Mouse (Mus musculus): ENCODE data around the gene Zfp451.

DNA sequence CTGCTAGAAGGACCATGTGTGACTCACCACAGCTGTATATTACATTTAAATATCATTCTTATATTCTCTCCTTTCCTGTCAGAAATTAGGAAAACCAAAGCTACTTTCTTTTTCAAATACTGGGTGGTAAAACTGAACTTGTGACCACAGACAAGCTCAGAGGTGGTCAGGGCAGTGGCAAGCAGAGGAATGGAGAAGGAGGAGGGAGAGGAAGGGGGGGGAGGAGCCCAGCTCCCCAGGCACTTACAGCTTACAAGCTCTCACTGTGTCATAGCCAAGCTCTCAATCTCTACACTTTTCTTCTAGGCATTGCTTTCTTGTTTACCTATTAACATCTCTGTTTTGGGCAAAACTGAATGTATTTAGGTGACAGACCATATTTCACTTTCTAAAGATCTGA lies 45.6 kb downstream of the Zfp451 start:
- TF ChIP-seq POLR2A (IDR thresholded peaks at IDR 0.05; ENCODE audit: borderline replicate concordance, extremely low read depth, insufficient read depth, insufficient read length, poor library complexity, severe bottlenecking): no peak
- TF ChIP-seq CTCF (IDR thresholded peaks at IDR 0.05; ENCODE audit: borderline replicate concordance, extremely low read depth, insufficient read depth, insufficient read length): no peak
